Mouse (Mus musculus) T-cell, adult 2 months (primary cell): ENCODE data around the gene Kcnip1.

ENCODE experiments used
- DNase-seq: peaks from one replicate; pipeline ENCODE4 v3.0.0; 2022; ENCODE audit warnings: low spot score

The Kcnip1 gene

DNA sequence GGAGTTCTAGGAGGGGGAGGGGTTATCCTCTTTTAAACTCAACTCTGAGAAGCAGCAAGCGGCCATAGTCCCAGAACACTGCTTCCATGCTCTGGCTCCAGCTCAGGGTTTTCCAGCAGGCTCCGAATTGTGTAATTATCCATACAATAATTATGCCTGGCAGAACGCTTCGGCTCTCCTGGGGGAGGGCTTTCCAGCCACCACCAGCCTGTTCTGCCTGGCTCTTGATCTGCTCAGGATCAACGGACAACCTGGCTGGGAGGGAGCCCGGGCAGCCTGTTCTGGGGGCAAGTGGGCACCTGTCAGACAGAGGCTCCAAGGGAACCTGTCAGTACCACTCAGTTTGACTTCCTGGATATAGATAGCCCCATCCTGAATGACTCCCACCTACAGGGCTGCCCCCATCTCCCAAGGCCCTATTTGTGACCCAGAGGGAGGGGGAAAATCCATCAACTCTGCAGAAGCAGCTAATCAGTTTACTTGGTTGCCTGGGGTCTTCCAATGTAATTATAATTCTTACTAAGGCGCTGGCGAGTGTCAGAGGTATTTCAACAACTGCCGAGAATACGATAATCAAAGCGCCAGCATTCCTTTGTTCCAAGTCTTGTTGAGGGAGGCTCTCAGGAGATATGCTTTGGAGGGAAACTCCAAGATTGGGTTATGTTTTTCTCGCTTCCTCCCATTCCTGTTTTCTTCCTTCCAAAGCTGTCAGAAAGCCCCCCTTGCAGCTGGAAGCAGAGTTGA lies 165.7 kb downstream of the Kcnip1 start:
- no peak for DNase-seq

DNA sequence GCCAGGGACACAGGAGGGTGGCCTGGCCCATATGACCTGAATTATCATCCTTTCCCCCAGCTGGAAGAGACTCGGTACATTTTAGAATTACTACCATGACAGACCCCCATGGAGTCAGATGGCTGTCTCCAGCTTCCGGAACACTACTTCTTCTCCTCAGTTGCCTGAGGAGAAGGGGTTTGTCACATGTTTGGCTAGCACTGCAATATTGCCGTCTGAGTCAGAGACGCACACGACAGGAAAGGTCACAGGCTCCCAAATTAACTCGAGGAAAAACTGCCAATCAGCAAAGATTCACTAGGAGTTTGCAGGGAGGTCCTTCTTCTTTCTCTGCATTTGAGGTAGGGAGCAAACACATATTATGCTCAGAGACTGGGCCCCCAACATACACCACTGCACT lies 168.2 kb downstream of the Kcnip1 start:
- no peak for DNase-seq

DNA sequence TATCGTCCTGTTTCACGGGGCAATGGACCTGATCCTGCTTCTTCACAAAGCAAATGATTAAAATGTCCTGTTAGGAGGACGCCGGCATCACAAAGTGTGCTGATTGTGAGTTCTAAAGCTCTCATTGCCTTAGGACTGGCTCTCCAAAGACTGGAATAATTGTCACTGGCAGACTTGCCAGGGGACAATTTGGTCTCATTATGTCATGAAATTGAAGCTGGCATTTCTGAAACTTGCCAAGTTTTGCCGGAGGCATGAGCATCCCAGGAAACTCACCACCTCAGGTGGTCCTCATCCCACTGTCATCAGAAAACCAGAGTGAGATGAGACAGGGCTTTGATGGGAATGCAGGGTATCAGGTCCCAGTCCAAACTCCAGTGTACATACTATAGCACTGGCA lies 171.6 kb downstream of the Kcnip1 start:
- DNase-seq, result no peak

DNA sequence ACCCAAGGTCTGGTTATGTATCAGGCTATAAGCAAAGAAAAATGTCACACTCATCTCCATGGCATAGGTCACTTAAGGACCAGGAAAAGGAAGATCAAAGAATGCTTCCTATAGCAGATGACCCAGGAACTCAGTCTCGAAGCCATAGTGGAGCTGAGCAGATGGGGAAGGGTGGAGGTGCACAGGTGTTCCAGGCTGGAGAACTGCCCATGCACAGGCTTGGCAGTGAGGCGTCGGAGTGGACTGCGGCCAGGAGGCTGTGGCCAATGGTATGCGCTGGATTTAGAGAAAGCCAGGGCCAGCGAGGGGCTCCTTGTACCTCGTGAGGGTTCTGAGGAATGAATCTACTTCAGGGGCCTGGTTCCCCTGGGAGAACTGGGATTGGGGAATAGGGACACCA lies 172.1 kb downstream of the Kcnip1 start:
- no peak for DNase-seq

DNA sequence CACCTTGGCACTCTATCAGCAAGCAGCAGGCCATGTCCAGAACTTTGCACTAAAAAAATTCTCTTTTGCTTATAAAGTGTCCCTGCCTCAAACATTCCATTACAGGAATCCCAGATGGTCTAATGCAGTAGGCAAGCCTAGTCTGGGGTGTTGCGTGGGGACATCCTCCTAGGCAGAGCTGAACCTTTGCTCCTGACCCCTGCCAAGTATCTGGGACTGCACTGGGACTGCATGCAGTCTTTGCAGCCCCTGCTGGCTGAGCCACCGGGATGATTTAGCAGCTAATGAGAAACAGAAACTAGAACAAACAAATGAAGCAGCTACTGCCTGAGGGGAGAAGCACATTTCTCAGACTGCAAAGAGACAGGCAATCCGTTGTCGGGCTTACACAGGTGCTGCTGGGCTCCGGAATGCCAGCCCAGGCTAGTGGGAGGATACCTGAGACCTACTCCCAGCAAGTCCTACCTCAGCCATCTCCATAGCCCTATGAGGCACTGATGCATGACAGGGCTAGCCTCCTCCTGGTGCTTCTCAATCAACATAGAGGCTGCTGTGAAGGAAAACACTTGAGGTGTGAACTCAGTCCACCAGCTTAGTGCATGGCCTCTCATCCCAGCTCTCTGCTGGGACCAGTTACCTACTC lies 174.0 kb downstream of the Kcnip1 start:
- DNase-seq, result no peak

DNA sequence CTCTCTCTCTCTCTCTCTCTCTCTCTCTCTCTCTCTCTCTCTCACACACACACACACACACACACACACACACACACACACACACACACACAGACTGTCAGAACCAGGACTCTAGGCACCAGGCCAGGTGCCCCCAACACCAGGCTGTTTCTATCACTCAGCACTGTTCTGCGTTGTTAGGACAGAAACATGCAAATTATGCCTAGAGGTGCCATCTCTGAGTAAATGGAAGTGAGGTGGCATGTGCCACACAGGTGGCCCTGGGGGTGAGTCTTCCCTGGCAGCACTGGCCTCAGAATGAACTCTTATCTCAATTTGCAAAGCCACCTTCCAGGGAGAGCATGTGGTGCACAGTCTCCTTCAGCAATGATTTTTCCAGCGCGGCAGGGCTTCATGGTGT lies 176.9 kb downstream of the Kcnip1 start:
- DNase-seq, result no peak

DNA sequence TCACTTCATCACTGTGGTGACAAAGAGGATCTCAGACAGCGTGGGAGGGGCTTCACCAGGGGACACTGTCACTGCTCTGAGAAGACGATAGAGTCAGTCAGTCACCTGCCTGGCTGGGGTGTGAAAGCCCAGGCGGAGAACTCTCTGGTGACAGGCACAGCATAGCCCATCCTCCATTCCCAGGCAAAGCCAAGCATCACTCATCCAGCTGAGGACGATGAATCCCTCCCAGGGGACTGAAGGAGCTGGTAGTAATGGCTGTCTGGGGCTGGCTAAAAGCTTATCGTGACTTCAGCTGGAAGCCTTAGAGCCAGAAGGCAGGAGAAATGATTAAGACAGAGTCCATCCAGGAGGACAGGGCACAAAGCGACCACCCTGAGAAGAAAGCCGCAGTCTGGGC lies 182.8 kb downstream of the Kcnip1 start:
- DNase-seq, result no peak

DNA sequence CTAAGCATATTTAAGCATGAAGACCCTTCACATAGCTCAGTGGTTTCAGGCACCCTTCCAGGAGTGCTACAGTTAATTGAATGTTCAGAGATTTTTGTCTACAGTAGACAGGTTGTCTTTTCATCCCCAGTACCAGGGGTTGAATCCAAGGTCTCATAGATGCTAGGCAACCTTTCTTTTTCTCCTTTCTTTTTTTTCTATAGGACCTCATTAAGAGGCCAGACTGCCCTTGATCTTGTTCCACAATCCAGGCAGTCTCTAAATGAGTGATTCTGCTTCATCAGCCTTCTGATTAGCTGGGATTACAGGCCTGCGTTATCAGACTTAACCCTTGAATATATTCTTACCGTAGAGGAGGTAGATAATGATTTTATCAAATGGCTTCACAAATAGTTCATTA lies 189.9 kb downstream of the Kcnip1 start:
- no peak for DNase-seq

DNA sequence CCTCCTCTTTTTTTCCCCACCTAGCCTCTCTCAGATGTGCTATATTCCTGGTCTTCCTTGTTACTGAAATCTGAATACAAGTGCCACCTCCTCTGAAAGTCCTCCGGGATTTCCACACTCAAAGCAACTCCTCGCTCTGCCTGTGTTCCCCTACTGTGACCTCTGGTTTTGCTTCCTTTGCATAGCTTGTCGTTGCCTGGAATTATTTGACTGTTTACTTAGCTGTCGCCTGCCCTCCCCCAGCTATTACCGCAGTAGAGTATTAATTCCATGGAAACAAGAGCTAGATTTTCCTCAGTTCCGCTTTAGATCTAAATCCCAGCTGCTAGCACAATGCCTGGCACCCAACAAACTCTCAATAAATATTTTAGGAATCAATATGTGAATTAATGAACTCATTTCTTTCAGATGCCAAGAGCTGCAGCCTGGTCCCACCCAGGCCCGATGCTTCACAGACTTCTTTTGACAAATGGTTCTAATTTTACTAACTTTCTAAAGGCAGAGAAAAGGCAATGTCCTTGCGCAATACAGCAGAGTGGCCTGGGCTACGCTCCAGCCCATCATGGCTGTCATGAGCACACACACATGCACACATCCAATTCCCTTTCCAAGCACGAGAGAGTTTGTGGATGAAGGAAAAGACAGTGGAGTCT lies 192.4 kb downstream of the Kcnip1 start:
- DNase-seq, result no peak

DNA sequence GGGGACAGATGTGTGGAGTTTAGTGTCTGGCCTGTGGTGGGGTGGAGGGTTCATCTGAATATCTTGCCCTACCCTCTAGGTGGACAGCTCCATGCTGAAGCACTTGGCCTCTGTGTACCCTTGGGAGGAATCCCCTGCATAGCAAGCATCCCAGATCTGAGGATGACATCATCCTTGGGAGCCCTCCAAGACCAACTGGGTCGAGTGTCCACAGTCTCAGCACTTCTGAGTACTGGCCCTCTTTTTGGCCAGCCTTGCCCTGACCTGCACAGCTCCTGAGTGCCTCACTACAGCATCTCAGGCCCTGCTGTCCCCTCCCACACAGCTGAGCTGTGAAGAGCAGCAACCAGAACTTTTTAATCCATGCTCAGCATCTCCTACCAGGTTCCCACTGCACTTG lies 193.0 kb downstream of the Kcnip1 start:
- DNase-seq, result no peak

DNA sequence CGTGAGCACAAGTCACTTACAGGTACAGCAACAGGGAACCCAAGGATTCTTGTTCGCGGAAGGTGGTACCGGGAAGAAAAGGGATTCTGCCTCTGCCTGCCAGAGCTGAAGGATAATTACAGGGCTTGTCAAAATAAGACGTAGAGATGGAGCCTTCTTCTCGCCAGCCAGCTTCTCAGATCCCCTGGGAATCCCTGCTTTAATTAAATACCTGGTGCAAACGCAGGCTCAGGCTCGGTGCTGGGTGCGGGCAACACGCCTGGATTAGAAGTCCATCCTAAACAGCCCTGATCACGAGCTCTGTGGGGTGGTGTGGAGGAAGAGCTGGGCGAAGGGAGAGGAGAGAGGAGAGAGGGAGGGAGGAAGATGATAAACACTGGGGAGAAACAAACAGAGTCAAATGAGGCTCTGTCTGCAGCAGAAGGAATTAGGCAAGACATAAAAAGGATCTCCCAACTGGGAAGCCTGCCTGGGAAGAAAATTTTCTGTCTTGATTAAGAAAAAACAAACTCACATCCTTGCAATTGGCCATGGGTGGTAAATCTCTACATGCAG lies 194.8 kb downstream of the Kcnip1 start:
- no peak for DNase-seq

DNA sequence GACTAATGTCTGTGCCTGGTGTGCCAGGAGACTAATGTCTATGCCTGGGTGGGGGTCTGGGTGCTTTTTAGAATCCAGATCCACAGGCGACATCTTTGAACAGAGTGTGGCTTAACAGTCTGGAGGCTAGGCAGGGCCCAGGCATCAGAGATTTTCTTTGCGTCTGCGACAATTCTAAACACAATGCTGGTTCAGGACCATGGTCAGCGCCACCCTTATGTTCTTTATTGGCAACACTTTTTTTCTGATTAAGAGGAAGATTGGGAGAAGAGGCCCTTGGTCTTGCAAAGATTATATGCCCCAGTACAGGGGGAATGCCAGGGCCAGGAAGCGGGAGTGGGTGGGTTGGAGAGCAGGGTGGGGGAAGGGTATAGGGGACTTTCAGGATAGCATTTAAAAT lies 205.6 kb downstream of the Kcnip1 start:
- DNase-seq, result no peak

DNA sequence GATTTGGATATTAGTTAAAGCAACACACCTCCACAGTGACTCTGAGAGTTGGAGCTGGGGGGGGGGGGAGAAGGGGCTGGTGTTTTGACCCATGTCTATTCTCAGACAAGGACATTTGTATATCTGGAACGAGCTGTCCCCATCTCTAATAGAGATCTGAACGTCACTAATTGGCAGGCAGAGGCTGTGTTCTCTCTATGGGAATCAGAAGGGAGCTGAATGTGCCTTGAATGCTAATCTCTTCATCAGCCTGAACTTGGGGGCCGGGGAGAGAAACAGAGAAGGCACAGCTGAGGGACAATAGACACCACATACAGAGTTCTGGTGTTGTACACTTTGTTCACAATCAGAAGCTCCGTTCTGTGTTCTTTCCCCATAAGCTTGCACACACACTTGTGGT lies 206.4 kb downstream of the Kcnip1 start:
- no peak for DNase-seq

DNA sequence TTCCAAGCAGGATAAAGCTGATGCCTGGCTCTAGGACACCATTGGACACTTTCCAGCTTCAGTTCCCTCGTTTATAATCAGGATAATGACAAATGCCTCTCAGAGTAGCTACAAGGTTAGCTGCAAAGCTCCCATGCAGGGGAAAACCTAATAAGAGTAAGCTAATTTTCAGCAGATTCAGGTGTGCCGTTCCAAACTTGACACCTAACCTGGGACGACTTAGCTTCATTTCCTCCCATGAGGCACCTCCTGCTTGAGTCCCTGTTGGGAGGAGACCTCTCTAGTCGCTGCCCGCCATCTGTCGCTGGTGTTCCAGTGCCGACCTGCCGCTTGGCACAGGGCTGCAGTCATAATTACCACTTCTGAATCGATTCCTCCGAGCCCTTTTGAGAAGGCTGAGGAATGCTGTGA lies 211.4 kb downstream of the Kcnip1 start:
- no peak for DNase-seq

DNA sequence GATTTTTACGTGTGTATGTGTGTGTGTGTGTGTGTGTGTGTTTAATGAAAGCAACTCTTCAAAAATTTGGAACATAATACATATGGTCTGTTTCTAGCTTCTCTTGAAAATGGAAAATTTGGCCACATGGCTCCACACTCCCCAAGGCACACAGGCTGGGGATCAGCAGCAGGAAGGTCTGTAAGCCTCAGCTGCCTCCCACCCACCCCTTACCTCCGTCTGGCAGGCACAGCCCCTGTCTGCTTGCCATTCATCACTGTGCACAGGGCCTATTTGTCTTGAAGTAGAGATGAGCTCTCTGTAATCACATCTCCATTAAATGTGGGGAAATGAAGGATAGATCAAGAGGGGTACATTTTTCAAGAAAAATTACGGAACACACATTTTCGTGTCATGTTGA lies 212.7 kb downstream of the Kcnip1 start:
- DNase-seq, result no peak

DNA sequence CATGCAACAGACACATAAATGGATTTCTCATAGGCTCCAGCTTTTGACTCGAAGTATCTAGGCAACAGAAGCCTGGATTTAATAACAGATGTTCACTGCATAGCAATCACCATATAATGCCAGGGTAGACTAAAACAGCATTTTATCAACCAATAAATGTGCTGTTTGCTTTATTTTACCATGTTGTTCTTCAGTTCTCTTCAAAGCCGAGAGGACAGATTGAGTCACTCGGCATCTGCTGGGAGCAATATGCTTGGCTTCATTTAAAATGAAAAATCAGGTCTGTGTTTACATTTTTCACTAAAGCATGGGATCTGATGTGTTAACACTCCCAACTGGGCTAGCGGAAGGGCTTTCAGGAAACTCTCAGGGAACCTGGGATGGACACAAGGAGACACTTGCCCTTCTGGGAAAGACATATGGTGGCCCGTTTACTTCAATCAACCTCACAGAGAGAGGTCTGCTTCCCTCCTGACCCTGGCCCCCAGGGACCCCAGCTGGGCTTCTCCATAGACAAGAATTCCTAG lies 220.3 kb downstream of the Kcnip1 start:
- DNase-seq, result no peak

DNA sequence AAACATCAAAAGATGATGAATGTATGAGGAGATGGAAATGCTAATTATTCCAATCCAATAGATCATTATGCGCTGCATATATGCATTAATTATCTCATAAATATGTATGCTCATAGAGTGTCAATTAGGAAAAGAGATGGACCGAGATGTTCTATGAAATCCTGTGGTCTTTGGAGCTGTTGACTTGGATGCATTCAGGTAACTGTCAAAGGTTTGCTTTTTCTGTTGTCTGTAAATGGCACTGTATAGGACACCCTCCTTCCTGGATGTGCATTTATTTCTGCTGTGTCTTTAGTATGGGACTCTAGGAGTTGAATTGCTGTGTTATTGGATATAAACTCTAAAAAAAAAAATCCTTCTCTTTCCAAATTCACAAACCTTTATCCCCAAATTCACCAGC lies 220.9 kb downstream of the Kcnip1 start:
- DNase-seq, result no peak

DNA sequence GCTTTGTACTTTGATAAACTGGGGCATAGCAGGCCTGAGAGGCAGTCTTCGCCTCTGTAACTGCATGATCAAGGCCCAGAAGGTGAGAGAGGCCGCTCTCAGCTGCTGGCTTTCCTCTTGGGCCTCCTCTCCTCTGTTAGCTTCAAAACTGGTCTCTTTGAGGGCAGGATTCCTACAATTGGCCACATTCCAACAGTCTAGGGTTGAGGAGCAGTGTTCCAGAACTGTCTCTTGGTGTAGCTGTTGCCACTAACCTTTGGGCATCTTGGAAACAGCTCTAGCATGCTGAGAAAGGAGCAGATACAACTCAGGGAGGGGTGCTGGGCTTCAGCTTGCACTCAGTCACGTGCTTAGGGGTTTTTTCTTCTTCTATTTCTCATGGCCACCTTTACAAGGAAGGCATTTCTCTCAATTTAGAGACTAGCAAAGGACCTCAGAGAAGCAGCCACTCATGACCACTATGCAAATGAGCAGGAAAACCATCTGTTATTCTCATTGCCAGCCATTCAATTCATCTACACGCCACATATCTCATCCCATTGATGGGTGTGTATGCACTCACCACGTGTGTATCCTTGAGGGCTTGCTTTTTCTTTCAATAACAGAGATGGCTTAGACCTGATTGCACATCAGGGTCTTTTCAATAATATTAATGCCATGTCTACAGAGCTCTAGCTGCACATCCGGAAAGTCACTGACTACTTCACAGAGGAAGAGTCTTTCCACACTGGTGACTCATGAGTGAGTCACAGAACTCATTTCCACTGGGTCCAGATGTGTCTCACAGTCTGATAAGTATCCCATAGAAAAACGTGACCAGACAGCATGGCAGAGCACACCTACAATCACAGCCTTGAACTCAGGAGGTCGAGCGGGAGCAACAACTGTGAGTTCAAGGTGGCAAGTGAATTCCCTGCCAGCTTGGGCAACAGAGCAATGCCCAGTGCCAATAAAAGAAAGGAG lies 225.7 kb downstream of the Kcnip1 start:
- DNase-seq, result no peak

DNA sequence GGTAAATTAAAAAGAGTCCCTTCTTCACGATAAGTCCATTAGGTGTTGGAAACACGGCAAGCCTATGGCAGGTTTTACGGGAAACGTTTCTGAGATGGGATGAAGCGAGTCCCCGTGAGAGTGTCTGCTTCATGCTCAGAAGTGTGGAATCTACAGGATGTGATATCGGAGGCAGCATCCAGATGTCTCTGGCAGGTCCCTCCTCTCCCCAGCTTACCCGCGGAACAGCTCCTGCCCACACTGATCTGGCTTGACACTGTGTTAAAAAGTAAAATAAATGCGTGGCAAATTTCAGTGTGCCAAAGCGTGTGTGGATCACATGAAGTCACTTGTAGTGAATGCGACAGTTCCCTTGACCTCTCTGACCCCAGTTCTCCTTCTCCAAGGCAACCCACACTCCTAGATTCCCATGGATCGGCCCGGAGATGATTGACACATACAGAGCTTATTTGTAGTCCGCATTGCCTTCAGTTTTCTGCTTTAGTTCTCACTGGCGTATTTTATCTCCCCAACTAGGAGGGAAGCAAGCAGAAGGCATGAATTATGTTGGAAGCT lies 231.7 kb downstream of the Kcnip1 start:
- no peak for DNase-seq

DNA sequence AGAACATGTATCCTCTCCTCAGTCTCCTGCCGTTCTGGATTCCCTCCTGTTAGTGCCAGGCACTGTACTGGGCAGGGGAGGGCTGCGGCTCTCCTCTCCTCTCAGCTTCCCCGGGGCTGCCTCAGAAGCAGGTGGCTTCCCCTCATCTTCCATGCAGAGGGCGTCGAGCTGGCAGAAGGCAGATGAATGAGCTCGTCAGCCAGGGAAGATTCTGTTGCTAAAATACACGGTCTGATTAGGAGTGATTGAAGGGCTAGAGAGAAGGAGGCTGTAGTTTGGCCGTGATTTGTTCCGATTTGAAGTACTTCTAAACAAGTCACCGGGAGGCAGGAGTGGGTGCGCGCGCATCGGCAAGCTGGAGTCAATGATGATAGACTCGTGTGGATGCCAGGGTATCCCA lies 236.3 kb downstream of the Kcnip1 start:
- no peak for DNase-seq

DNA sequence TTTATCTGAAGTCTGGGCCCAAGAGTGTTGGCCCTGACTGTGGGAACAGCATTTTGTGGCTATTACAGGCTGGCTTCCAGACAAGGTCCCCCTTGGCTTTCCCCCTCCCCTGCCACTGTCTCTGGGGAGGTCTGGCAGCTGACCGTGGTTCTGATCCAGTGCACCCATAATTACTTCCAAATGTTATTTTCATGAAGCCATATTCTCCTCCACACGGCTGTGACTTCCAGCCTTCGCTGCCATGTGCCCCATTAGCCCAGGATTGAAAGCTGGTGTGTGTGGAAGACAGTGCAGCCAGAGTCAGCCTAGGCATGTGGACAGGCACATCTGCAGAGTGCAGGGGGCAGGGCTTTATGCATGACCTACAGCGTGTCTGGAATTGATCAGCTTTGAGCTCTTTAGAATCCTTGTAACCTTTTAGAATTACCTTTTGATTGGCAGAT lies 240.5 kb downstream of the Kcnip1 start:
- no peak for DNase-seq
